Mouse (Mus musculus): ENCODE results near the gene Hp1bp3. TPM values are rescaled to one million over a fixed set of nuclear protein-coding genes. Genes with fewer than 3 reads are reported as not detected.

Hp1bp3 gene
- 235 and 259 TPM in 2 replicates for polyA plus RNA-seq (2015; fragmentation: Nextera tagmentation; extraction: Ambion mirVana)

DNA sequence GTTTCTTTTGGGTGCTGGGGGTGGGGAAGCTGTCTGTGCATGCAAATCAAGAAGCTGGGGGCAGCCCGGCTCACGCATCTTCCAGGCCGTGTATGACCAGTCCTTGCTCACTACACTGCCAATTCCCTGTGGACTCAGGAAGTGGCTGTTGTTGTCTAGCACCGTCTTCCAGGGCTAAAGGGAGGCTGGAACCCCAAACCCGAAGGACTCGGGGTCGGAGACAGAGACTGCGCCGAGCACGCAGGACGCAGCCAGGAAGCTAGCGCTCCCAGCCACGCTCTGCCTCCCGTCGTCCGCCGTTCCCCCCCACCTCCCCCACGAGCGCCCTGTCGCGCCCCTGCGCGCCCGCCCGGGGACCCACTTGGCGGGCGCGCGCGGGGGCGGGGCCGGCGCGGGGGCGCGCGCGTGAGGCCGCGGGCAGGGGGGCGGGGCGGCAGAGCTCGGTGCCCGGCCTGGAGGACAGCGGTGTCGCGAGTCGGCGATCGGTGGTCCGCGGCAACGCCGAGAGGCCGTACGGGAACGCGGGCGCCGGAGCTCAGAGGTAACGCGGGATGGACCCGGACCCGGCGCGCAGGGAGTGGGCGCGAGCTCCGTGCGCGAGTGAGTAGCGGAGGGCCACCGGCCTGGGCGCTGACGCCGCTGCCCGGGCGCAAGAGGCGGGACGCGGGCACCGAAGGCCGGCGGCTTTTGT is at the start of gene Hp1bp3:
Gene Hp1bp3 (plus strand): TSS at position 97 of the 691 bp plus-strand sequence.
- peak; percentile 75 for ATAC-seq
- Histone ChIP-seq H3K9me3 (replicated peaks) (no peaks in the 10 kb centered on the region), H3K4me1 (peaks cover 40% of the 10 kb centered on the region), H3K27ac (peak within 1 kb of the TSS; percentile 99), H3K36me3 (ENCODE audit: poor library complexity, severe bottlenecking) (no peaks in the 10 kb centered on the region), H3K4me3 (peak within 1 kb of the TSS; percentile 99), H3K9ac (peak within 1 kb of the TSS; percentile 99), H3K4me2 (peak within 1 kb of the TSS; percentile 89), H3K27me3 (no peaks in the 10 kb centered on the region)
- WGBS, result under 1% methylated on average over 60 of the region's 84 CpGs

DNA sequence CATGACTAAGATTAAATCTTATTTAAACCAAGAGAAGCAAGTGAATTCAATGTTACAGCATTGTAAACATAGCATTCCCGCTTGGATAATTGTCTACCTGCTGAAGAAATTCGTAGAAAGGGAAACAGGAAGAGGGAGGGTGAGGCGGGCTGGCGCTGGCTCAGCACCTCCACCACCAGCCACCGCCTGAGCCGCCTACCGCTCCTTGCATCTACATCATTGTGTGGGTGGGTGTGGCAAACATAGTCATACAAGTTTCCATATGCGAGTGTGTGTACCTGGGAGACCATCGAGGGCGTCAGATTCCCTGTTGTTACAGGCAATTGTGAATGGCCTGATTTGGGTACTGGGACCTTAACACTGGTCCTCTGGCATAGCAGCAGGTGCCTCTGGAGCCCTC is 49.6 kb upstream of the Hp1bp3 start:
- no peak overlapping the region for H3K27ac ChIP-seq
- no peak overlapping the region for H3K4me2 ChIP-seq
- 91% methylated on average over 10 of the region's 10 CpGs for WGBS
- peaks cover 16% of the 10 kb centered on the region for H3K4me1 ChIP-seq
- no peaks in the 10 kb centered on the region for H3K9me3 ChIP-seq (replicated peaks)
- H3K9ac ChIP-seq, result no peak overlapping the region
- H3K36me3 ChIP-seq (ENCODE audit: poor library complexity, severe bottlenecking), result peaks cover 83% of the 10 kb centered on the region
- no peak for ATAC-seq
- H3K4me3 ChIP-seq, result no peak overlapping the region
- no peaks in the 10 kb centered on the region for H3K27me3 ChIP-seq

DNA sequence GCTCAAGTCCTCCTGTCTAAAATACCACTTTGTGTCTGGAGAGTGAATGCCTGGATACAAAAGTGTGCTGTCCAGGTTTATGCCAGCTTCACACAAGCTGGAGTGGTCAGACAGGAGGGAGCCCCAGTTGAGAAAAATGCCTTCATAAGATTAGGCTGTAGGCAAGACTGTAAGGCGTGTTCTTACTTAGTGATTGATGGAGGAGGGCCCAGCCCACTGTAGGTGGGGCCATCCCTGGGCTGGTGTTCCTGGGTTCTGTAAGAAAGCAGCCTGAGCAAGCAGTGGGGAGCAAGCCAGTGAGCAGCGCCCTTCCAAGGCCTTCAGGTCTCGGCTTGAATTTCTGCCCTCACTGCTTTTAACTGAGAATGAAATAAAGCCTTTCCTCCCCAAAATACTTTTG is 47.9 kb upstream of the Hp1bp3 start:
- Histone ChIP-seq H3K4me3 (no peak overlapping the region), H3K9ac (no peak overlapping the region), H3K9me3 (replicated peaks) (no peaks in the 10 kb centered on the region), H3K4me2 (no peak overlapping the region), H3K27me3 (no peaks in the 10 kb centered on the region), H3K36me3 (ENCODE audit: poor library complexity, severe bottlenecking) (peaks cover 95% of the 10 kb centered on the region), H3K27ac (no peak overlapping the region), H3K4me1 (peaks cover 12% of the 10 kb centered on the region)
- no peak for ATAC-seq
- 87% methylated on average over 3 of the region's 3 CpGs for WGBS

DNA sequence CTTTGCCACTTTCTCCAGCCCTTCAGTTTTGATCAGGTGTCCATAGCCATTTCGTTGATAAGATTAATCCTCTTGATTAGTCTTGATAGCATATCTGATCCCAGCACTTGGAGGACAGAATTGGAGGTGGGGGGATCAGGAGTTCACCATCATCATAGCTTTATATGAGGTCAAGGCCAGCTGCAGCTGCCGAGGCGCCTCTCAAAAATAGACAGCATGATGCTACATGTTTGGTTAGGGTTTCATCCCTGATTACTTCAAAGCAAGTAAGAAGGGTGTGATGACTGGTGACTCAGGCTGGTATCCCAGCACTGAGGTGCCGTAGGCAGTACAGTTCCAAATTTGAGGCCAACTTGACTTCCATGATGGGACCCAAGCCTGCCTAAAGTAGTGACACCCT is 46.7 kb upstream of the Hp1bp3 start:
- Histone ChIP-seq H3K36me3 (ENCODE audit: poor library complexity, severe bottlenecking) (peaks cover 97% of the 10 kb centered on the region), H3K27me3 (no peaks in the 10 kb centered on the region), H3K9ac (no peak overlapping the region), H3K4me2 (no peak overlapping the region), H3K4me3 (no peak overlapping the region), H3K27ac (no peak overlapping the region), H3K9me3 (replicated peaks) (no peaks in the 10 kb centered on the region), H3K4me1 (no peaks in the 10 kb centered on the region)
- no peak for ATAC-seq
- WGBS, result 96% methylated on average over 4 of the region's 4 CpGs

DNA sequence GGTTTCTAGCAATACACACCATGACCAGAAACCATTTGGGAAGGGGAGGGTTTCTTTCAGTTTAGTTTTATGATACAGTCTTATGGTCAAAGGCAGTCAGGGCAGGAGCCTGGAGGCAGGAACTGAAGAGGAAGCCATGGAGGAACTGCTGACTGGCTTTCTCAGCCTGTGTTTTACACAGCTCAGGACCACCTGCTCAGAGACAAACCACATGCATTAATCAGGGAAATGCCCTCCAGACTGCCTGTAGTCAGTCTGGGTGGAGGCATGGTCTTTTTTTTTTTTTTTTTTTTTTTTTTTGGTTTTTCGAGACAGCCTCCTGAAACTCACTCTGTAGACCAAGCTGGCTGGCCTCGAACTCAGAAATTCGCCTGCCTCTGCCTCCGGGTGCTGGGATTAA is 43.4 kb upstream of the Hp1bp3 start:
- ATAC-seq, result no peak
- no peak overlapping the region for H3K4me2 ChIP-seq

DNA sequence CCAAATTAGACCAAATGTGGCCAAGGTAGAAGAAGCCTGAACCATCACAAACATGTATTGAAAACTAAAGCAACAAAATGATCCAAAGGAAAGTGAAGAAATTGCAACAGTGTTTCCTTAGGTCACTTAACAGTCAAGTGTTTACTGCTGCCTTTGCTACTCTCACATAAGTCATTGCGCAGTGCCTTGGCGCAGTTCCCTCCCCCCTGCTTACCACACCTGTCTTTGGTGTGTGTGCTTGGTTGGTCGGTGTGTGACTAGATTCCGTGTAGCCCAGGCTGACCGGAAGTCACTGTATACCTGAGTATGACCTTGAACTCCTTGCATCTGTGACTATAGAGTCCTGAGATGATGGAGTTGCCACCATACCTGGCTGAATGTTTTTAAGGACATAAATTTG is 36.7 kb upstream of the Hp1bp3 start:
- no peak for ATAC-seq
- Histone ChIP-seq H3K9ac (no peak overlapping the region), H3K27ac (no peak overlapping the region), H3K4me2 (no peak overlapping the region), H3K36me3 (ENCODE audit: poor library complexity, severe bottlenecking) (peaks cover 95% of the 10 kb centered on the region), H3K4me3 (no peak overlapping the region), H3K27me3 (no peaks in the 10 kb centered on the region), H3K4me1 (no peaks in the 10 kb centered on the region), H3K9me3 (replicated peaks) (no peaks in the 10 kb centered on the region)
- 94% methylated on average over 5 of the region's 5 CpGs for WGBS

More for the DNA sequence above, 43.4 kb upstream of the Hp1bp3 start:
- Histone ChIP-seq H3K9ac (no peak overlapping the region), H3K27me3 (no peaks in the 10 kb centered on the region), H3K9me3 (replicated peaks) (no peaks in the 10 kb centered on the region), H3K36me3 (ENCODE audit: poor library complexity, severe bottlenecking) (peaks cover 98% of the 10 kb centered on the region), H3K4me1 (no peaks in the 10 kb centered on the region), H3K27ac (no peak overlapping the region), H3K4me3 (no peak overlapping the region)
- 96% methylated on average over 4 of the region's 4 CpGs for WGBS

DNA sequence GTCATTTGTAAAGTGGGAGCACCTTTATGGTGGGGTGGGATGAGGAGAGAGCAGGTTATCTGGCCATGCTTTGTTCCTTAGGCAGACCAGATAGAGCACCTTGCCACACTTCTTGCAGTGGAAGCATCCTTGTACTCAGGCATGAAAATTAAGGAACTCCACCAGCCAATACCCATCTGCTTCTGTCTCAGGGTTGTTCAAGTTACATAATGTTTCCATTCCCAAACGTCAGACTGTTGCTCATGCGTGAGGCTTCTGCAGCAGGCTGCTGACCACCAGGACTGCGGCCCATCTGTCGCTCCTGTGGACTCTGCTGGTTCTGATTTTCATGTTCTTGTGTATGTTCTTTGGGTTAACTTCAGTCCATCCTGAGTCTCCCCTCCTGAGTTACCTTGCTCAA is 35.4 kb upstream of the Hp1bp3 start:
- H3K4me2 ChIP-seq, result no peak overlapping the region
- WGBS, result 95% methylated on average over 4 of the region's 4 CpGs
- H3K9me3 ChIP-seq (replicated peaks), result no peaks in the 10 kb centered on the region
- H3K27ac ChIP-seq, result no peak overlapping the region
- H3K27me3 ChIP-seq, result no peaks in the 10 kb centered on the region
- H3K9ac ChIP-seq, result no peak overlapping the region
- no peak overlapping the region for H3K4me3 ChIP-seq
- H3K36me3 ChIP-seq (ENCODE audit: poor library complexity, severe bottlenecking), result peaks cover 94% of the 10 kb centered on the region
- H3K4me1 ChIP-seq, result no peaks in the 10 kb centered on the region
- ATAC-seq, result no peak

DNA sequence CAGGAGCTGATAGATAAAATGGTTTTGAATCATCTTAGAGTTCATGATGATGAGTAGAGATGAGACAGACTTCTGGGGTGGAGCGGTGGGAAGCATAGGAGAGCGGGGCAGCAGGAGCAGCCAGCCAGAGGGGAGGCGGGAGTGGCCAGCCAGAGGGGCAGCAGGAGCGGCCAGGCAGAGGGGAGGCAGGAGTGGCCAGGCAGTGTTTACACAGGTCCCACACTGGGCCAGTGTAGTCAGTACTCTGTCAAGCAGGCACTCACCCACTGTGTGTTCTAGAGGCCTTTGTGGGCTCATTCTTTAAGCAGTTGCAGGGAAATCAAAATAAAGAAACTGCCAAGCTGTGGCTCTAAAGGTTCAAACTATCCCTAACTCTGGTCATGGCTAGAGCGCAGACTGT is 32.0 kb upstream of the Hp1bp3 start:
- Histone ChIP-seq H3K4me3 (no peak overlapping the region), H3K4me1 (no peaks in the 10 kb centered on the region), H3K27ac (no peak overlapping the region), H3K9ac (no peak overlapping the region), H3K36me3 (ENCODE audit: poor library complexity, severe bottlenecking) (peaks cover 91% of the 10 kb centered on the region), H3K4me2 (no peak overlapping the region), H3K9me3 (replicated peaks) (no peaks in the 10 kb centered on the region), H3K27me3 (no peaks in the 10 kb centered on the region)
- WGBS, result 96% methylated on average over 5 of the region's 5 CpGs
- ATAC-seq, result no peak

DNA sequence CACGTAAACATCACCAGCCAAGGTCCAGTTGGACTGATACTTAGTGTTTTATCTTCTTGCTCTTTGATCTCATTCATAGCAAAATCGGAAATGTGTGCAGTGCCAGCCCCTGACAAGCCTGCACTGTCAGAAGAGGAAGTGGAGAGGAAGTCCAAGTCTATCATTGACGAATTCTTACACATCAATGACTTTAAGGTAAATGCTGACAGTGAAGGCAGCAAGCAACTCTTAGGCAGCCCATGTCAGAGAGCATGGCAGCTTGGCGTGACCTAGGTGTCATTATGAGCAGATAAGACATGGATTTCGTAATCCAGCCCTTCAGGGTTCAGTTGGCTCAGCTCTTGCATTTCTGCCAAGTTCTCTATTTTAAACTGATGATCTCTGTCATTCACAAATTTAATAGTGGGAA is 31.5 kb upstream of the Hp1bp3 start:
- Histone ChIP-seq H3K27me3 (no peaks in the 10 kb centered on the region), H3K27ac (no peak overlapping the region), H3K4me3 (no peak overlapping the region), H3K9ac (no peak overlapping the region), H3K4me1 (no peaks in the 10 kb centered on the region), H3K4me2 (no peak overlapping the region), H3K36me3 (ENCODE audit: poor library complexity, severe bottlenecking) (peaks cover 92% of the 10 kb centered on the region), H3K9me3 (replicated peaks) (no peaks in the 10 kb centered on the region)
- 89% methylated on average over 5 of the region's 5 CpGs for WGBS
- ATAC-seq, result no peak

DNA sequence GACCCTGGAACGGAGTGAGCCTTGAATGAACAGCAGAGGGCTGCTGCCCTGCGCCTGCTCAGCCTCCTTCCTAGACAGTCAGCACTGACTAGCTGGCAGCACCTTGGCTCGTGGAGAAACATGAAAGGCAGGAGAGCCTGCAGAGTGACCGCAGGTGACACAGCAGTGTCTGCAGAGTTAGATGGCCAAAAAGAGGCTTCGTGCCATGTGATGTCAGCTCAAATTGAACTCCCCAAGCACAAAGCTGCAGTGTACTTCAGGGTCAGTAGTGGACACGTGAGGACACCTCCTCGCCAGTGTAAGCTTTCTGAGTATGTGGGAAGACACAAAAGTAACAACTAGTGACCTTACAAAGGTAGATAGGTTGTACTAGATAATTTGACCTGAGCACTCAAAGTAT is 30.1 kb upstream of the Hp1bp3 start:
- Histone ChIP-seq H3K27ac (no peak overlapping the region), H3K9ac (no peak overlapping the region), H3K9me3 (replicated peaks) (no peaks in the 10 kb centered on the region), H3K36me3 (ENCODE audit: poor library complexity, severe bottlenecking) (peaks cover 91% of the 10 kb centered on the region), H3K4me2 (no peak overlapping the region), H3K4me1 (no peaks in the 10 kb centered on the region), H3K27me3 (no peaks in the 10 kb centered on the region), H3K4me3 (no peak overlapping the region)
- WGBS, result 89% methylated on average over 7 of the region's 7 CpGs
- ATAC-seq, result no peak

DNA sequence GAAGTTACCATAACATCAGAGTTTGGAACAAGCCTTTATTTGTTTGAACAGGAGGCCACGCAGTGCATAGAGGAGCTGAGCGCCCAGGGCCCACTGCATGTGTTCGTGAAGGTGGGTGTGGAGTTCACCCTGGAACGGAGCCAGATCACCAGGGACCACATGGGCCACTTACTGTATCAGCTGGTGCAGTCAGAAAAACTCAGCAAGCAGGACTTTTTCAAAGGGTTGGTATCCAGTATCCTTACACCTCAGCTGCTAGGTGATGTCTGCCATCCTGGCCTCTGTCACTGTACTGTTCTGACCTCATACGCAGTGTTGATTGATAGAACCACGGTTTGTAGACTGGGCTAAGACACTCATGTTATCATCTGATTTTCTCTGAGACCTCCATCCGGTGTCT is 28.1 kb upstream of the Hp1bp3 start:
- 89% methylated on average over 7 of the region's 7 CpGs for WGBS

DNA sequence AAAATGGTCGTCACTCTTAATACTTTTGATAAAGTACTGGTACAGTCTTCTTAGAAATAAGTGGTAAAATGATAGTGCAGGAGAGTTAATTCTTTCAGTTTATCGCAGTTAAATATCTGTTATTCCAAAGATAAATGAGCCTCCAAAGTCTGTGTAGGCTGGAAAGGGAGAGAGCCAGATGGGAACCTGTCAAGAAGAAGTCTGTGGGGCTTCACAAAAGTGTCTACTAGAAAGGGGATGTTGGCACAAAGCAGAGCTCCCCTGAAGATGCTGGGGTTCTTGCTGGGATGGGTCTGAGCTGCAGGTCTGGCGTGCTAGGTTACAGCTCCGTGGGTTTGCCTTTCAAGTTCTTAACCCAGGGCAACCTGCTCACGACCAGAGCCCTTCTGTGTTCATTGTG is 23.5 kb upstream of the Hp1bp3 start:
- no peak for ATAC-seq
- Histone ChIP-seq H3K4me1 (no peaks in the 10 kb centered on the region), H3K9me3 (replicated peaks) (no peaks in the 10 kb centered on the region), H3K4me3 (no peak overlapping the region), H3K4me2 (no peak overlapping the region), H3K36me3 (ENCODE audit: poor library complexity, severe bottlenecking) (peaks cover 93% of the 10 kb centered on the region), H3K27ac (no peak overlapping the region), H3K27me3 (no peaks in the 10 kb centered on the region), H3K9ac (no peak overlapping the region)
- 87% methylated on average over 5 of the region's 5 CpGs for WGBS

More for the DNA sequence above, 28.1 kb upstream of the Hp1bp3 start:
- no peak overlapping the region for H3K27ac ChIP-seq
- no peaks in the 10 kb centered on the region for H3K4me1 ChIP-seq
- ATAC-seq, result no peak
- no peak overlapping the region for H3K4me3 ChIP-seq
- H3K9ac ChIP-seq, result no peak overlapping the region
- H3K9me3 ChIP-seq (replicated peaks), result no peaks in the 10 kb centered on the region
- H3K36me3 ChIP-seq (ENCODE audit: poor library complexity, severe bottlenecking), result peaks cover 92% of the 10 kb centered on the region
- H3K27me3 ChIP-seq, result no peaks in the 10 kb centered on the region
- no peak overlapping the region for H3K4me2 ChIP-seq

DNA sequence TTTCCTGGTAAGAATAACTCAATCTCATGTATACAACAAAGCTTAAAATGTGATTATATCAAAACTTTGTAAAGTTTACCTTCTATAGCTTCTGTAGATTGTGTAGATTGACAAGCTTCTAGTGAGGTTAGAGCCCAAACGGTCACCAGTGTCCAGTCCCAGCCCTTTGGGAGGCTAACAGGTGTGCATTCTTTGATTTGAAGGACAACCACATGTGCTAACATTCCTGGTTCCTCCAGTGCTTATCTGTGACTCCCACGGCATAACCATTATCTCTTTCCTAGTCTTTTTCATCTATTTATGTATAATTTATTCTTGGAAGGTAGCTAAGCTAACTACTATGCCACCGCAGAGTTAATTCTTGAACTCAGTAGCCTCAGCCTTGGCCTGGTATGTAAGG is 15.3 kb upstream of the Hp1bp3 start:
- no peaks in the 10 kb centered on the region for H3K4me1 ChIP-seq
- no peaks in the 10 kb centered on the region for H3K9me3 ChIP-seq (replicated peaks)
- H3K4me3 ChIP-seq, result no peak overlapping the region
- H3K27ac ChIP-seq, result no peak overlapping the region
- H3K4me2 ChIP-seq, result no peak overlapping the region
- H3K9ac ChIP-seq, result no peak overlapping the region
- peaks cover 96% of the 10 kb centered on the region for H3K36me3 ChIP-seq (ENCODE audit: poor library complexity, severe bottlenecking)
- H3K27me3 ChIP-seq, result no peaks in the 10 kb centered on the region
- WGBS, result 95% methylated on average over 3 of the region's 3 CpGs
- ATAC-seq, result no peak
